Mouse (Mus musculus): Measurements from ENCODE around the gene Zfp212. TPM values are rescaled to one million over a fixed set of nuclear protein-coding genes. Genes with fewer than 3 reads are reported as not detected.

Zfp212 gene
- polyA plus RNA-seq, 1 experiment = not detected

DNA sequence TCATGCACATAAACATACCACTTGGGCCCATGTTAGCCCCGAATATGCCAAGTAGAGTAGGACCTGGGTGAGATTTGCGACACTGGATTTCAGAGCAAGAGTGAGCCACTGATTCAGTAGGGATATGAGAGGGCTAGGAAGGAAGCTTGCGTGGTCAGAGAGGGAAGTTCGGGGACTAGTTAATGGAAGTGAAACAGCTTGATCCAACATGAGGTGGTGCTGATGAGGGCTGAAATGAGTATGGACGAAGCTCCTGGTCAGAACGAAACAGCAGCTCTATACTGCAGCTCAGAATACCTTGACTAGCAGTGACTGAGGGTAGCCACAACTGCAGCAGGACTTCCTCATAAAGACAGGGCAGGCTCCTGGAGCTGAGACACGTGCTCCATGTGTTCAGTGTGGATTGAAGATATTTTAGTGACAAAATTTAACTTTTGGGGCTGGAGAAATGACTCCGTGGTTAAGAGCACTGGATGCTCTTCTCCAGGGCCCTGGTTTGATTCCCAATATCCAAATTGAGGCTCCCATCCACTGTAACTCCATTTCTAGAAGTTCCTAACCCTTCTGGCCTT lies 31.4 kb upstream of the Zfp212 start:
- TF ChIP-seq POLR2A (IDR thresholded peaks at IDR 0.05; ENCODE audit: insufficient read depth, low read depth, low read length) (no peak), CTCF (IDR thresholded peaks at IDR 0.05; ENCODE audit: insufficient read depth, low read depth, low read length) (no peak)
- Histone ChIP-seq H3K4me1 (ENCODE audit: control insufficient read depth, insufficient read depth, low read length) (no peaks in the 10 kb centered on the region), H3K27ac (ENCODE audit: insufficient read depth, low read depth, low read length) (no peak overlapping the region), H3K4me3 (ENCODE audit: insufficient read depth, low read depth, low read length) (no peak overlapping the region)
- WGBS = 89% methylated on average over 8 of the region's 8 CpGs

DNA sequence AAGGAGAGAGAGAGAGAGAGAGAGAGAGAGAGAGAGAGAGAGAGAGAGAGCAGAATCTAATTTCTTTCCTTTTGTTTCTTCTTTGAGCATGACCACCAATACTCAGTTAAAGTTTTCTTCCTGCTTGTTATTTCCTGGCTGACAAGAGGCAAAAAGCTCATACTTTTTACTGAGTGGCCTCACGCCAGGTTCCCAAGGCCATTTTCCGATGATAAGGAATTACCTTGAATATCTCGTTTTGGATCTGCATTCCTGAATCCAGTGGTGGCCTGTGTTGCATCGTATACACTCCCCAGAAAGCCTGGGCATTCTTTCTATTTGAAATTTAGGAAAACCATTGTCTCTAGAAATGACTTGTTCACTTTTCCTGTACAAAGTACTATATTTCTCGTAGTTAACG lies 20.9 kb upstream of the Zfp212 start:
- no peak overlapping the region for H3K27ac ChIP-seq (ENCODE audit: insufficient read depth, low read depth, low read length)
- no peak overlapping the region for H3K4me3 ChIP-seq (ENCODE audit: insufficient read depth, low read depth, low read length)
- 94% methylated on average over 6 of the region's 6 CpGs for WGBS
- TF ChIP-seq POLR2A (IDR thresholded peaks at IDR 0.05; ENCODE audit: insufficient read depth, low read depth, low read length) = no peak
- no peak for TF ChIP-seq CTCF (IDR thresholded peaks at IDR 0.05; ENCODE audit: insufficient read depth, low read depth, low read length)
- H3K4me1 ChIP-seq (ENCODE audit: control insufficient read depth, insufficient read depth, low read length) = no peaks in the 10 kb centered on the region

DNA sequence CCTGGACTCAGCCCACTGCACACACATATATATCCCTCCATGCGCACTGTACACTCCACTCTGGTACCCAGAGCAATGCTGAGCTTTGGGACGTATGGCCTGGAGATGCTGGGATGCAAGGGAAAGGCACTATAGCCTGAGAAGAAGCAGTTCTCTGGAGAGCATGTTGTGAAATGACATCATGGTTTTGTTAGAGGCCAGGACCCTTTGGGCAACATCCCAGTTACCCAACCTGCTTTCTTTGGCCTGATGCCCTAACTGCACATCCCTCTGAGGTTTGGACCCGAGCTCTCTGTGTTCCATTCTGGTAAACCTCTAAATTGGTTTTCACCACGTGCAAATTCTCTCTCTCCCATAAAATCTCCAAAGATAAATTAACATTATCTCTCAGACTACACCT lies 16.7 kb upstream of the Zfp212 start:
- no peak for TF ChIP-seq POLR2A (IDR thresholded peaks at IDR 0.05; ENCODE audit: insufficient read depth, low read depth, low read length)
- TF ChIP-seq CTCF (IDR thresholded peaks at IDR 0.05; ENCODE audit: insufficient read depth, low read depth, low read length) = no peak
- no peaks in the 10 kb centered on the region for H3K4me1 ChIP-seq (ENCODE audit: control insufficient read depth, insufficient read depth, low read length)
- 63% methylated on average over 4 of the region's 4 CpGs for WGBS
- H3K27ac ChIP-seq (ENCODE audit: insufficient read depth, low read depth, low read length) = no peak overlapping the region
- no peak overlapping the region for H3K4me3 ChIP-seq (ENCODE audit: insufficient read depth, low read depth, low read length)

DNA sequence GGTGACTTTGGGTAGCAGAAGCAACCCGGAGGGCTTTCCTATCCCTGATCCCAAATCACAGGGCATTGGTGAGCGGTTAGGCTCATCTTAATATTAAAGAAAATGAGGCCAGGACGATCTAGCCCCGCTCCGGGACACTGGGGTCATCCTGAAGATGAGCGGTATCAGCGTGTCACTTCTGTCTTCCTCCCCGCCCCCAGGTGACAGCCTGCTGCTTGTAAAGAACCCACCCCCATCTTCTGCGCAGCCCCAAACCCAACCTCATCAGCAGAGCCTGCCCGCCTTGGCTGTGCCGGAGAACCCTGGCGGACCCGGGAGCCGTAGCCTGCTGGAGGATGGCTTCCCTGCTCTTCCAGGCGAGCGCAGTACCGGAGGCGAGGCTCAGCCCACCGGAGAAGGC lies 15.9 kb upstream of the Zfp212 start:
- Histone ChIP-seq H3K4me1 (ENCODE audit: control insufficient read depth, insufficient read depth, low read length) (no peaks in the 10 kb centered on the region), H3K4me3 (ENCODE audit: insufficient read depth, low read depth, low read length) (no peak overlapping the region), H3K27ac (ENCODE audit: insufficient read depth, low read depth, low read length) (no peak overlapping the region)
- 75% methylated on average over 19 of the region's 19 CpGs for WGBS
- TF ChIP-seq CTCF (IDR thresholded peaks at IDR 0.05; ENCODE audit: insufficient read depth, low read depth, low read length) (no peak), POLR2A (IDR thresholded peaks at IDR 0.05; ENCODE audit: insufficient read depth, low read depth, low read length) (no peak)

DNA sequence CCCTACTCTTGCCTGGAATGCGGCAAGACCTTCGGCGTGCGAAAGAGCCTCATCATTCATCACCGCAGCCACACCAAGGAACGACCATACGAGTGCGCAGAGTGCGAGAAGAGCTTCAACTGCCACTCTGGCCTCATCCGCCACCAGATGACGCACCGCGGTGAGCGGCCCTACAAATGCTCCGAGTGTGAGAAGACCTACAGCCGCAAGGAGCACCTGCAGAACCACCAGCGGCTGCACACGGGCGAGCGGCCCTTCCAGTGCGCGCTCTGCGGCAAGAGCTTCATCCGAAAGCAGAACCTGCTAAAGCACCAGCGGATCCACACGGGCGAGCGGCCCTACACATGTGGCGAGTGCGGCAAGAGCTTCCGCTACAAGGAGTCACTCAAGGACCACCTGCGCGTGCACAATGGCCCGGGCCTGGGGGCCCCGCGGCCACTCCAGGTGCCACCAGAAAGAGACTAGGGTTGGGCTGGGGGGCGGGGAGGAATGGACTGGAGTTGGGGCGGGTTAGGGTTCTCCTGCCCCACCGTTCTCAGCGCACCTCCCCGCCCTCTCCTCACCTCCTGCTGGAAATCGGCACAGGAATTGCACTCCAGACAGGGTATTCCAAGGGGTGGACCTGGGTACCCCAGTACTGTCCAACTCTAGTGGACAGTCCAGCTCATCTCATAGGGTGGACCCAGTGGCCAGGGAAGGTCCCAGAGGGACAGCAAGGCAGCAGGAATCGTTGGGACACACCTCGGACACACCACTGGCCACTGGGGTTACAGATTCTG lies 15.2 kb upstream of the Zfp212 start:
- Histone ChIP-seq H3K27ac (ENCODE audit: insufficient read depth, low read depth, low read length) (no peak overlapping the region), H3K4me1 (ENCODE audit: control insufficient read depth, insufficient read depth, low read length) (no peaks in the 10 kb centered on the region), H3K4me3 (ENCODE audit: insufficient read depth, low read depth, low read length) (no peak overlapping the region)
- WGBS = 75% methylated on average over 44 of the region's 44 CpGs
- TF ChIP-seq POLR2A (IDR thresholded peaks at IDR 0.05; ENCODE audit: insufficient read depth, low read depth, low read length) = no peak
- TF ChIP-seq CTCF (IDR thresholded peaks at IDR 0.05; ENCODE audit: insufficient read depth, low read depth, low read length) = no peak

DNA sequence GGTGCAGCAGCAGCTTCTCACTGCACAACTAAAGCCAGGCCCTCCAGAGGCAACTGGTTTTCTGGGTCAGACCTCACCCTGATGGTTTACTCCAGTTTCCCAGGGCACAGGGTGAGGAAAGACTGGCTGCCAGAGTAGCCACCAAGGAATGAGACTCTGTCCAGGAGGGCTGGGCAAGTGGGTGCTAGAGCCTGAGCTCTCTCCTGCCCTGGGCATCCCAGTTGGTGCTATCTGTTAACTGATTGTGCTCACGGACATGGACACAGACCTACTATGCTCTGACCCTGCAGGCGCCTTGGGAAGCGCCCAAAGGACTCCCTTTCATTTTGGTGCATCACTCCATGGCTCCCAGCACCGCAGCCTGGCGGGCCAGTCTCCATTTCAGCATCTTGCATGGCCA lies 13.9 kb upstream of the Zfp212 start:
- H3K4me1 ChIP-seq (ENCODE audit: control insufficient read depth, insufficient read depth, low read length) = no peaks in the 10 kb centered on the region
- no peak for TF ChIP-seq POLR2A (IDR thresholded peaks at IDR 0.05; ENCODE audit: insufficient read depth, low read depth, low read length)
- no peak for TF ChIP-seq CTCF (IDR thresholded peaks at IDR 0.05; ENCODE audit: insufficient read depth, low read depth, low read length)
- 97% methylated on average over 5 of the region's 5 CpGs for WGBS

DNA sequence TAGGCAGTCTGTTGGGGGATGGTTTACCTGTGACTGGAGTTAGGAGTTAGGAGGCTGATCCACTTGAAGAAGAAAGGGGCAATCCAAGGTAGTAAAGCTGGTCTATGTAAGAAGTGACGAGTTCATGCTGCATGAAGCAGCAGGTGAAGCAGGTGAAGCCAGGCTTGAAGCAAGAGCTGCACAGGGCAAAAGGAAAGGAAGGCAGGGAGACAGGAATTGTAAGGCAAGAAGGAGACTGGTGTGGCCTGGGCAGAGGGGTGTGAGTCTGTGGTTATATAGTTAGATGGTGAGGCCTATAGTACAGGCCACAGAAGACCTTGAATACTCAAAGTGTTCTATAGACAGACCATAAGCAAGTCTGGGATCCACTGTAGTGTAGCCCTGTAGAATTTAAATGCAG lies 11.3 kb upstream of the Zfp212 start:
- no peak overlapping the region for H3K4me3 ChIP-seq (ENCODE audit: insufficient read depth, low read depth, low read length)
- no peak for TF ChIP-seq POLR2A (IDR thresholded peaks at IDR 0.05; ENCODE audit: insufficient read depth, low read depth, low read length)
- no peak for TF ChIP-seq CTCF (IDR thresholded peaks at IDR 0.05; ENCODE audit: insufficient read depth, low read depth, low read length)
- H3K27ac ChIP-seq (ENCODE audit: insufficient read depth, low read depth, low read length) = no peak overlapping the region
- WGBS = 91% methylated on average over 1 of the region's 1 CpGs
- H3K4me1 ChIP-seq (ENCODE audit: control insufficient read depth, insufficient read depth, low read length) = no peaks in the 10 kb centered on the region

More for the DNA sequence above, 13.9 kb upstream of the Zfp212 start:
- Histone ChIP-seq H3K27ac (ENCODE audit: insufficient read depth, low read depth, low read length) (no peak overlapping the region), H3K4me3 (ENCODE audit: insufficient read depth, low read depth, low read length) (no peak overlapping the region)

DNA sequence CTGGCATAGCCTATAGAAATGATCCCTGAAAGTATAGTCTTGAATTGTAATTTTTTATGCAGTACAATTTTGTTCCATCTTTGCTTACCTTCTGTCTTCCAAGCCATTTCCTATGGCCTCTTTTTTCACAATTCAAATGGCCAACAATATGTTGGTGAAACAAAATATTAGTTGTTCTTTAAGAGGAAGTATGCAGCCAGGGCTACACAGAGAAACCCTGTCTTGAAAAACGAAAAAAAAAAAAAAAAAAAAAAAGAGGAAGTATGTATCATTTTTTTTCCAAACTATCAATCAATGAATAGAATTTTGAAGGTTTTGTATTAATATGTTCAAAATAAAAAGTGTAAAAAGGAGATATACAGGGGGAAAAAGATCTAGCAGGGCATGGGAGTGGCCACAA lies 8.6 kb upstream of the Zfp212 start:
- WGBS = 50% methylated on average over 1 of the region's 1 CpGs
- Histone ChIP-seq H3K4me3 (ENCODE audit: insufficient read depth, low read depth, low read length) (no peak overlapping the region), H3K27ac (ENCODE audit: insufficient read depth, low read depth, low read length) (no peak overlapping the region), H3K4me1 (ENCODE audit: control insufficient read depth, insufficient read depth, low read length) (no peaks in the 10 kb centered on the region)
- TF ChIP-seq POLR2A (IDR thresholded peaks at IDR 0.05; ENCODE audit: insufficient read depth, low read depth, low read length) (no peak), CTCF (IDR thresholded peaks at IDR 0.05; ENCODE audit: insufficient read depth, low read depth, low read length) (no peak)

DNA sequence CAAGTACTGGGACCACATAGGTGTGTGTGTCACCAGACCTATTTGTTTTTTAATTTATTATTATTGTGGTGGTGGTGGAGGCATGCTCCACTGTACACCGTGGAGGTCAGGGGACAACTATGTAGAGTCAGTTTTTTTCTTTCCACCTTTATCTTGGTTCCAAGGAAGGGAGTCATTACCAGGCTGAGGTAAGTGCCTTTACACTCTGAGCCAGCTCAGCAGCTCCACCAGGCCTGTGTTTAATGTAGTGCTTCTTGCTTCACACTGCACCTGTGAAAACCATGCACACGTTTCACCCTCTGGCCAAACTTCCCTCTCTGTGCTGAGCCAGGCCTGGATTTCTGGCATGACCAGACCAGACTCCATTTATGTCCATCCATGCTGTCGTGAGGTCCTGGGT lies 7.3 kb upstream of the Zfp212 start:
- TF ChIP-seq POLR2A (IDR thresholded peaks at IDR 0.05; ENCODE audit: insufficient read depth, low read depth, low read length) = no peak
- TF ChIP-seq CTCF (IDR thresholded peaks at IDR 0.05; ENCODE audit: insufficient read depth, low read depth, low read length) = no peak
- no peaks in the 10 kb centered on the region for H3K4me1 ChIP-seq (ENCODE audit: control insufficient read depth, insufficient read depth, low read length)
- no peak overlapping the region for H3K4me3 ChIP-seq (ENCODE audit: insufficient read depth, low read depth, low read length)
- H3K27ac ChIP-seq (ENCODE audit: insufficient read depth, low read depth, low read length) = no peak overlapping the region
- 45% methylated on average over 3 of the region's 3 CpGs for WGBS

Measured in olfactory bulb, adult 2 months (tissue).